9 mouse cellular contexts compared by ENCODE assay signal in genomic region chr15:90214913-90215312, GRCm38 (mm10). TPM values are rescaled to one million over a fixed set of nuclear protein-coding genes. Genes with fewer than 3 reads are reported as not detected.
DNase-seq lines count a peak whose midpoint lies in the region; ATAC-seq and TF ChIP-seq lines count a peak whose summit lies in the region.
"Had no signal": no experiment of that assay in that cellular context is flagged by ENCODE, and none has a peak within 500 bp of the region (broad histone marks: within the 10 kb centered on the region; RNA-seq: fewer than 3 reads in every experiment).

No protein-coding gene starts in this region.

- intact Hi-C loops in heart, adult 2 months (cut with DNase I): loop anchor here (5.0 kb wide), 1 partner anchor 593 kb away; no protein-coding TSS in a partner anchor

- no peak for TF ChIP-seq EP300 in heart, adult 2 months (IDR thresholded peaks at IDR 0.05; ENCODE audit: insufficient read depth, low read depth, low read length)

- TF ChIP-seq CTCF in heart, adult 2 months (IDR thresholded peaks at IDR 0.05): peak; percentile 94
- TF ChIP-seq CTCF in layer of hippocampus, adult 2 months (conservative IDR thresholded peaks at IDR 0.05): peak; percentile 99; the same call in 1 of the 2 replicates

- H3K36me3 ChIP-seq in heart, adult 2 months (ENCODE audit: control insufficient read depth, insufficient read depth, low read length): no peaks in the 10 kb centered on the region
- no peaks in the 10 kb centered on the region for H3K36me3 ChIP-seq in heart, embryonic 11.5 days (ENCODE audit: control insufficient read depth, insufficient read depth, low read length)
- H3K36me3 ChIP-seq: liver, embryonic 15.5 days had no signal

- no peaks in the 10 kb centered on the region for H3K9me3 ChIP-seq in heart, embryonic 11.5 days (replicated peaks; ENCODE audit: control insufficient read depth, low read length)
- H3K9me3 ChIP-seq: liver, embryonic 15.5 days had no signal

- no peak overlapping the region for H3K4me3 ChIP-seq in heart, adult 2 months
- no peak overlapping the region for H3K4me3 ChIP-seq in heart, embryonic 11.5 days (ENCODE audit: low read depth, low read length)
- no peak overlapping the region for H3K4me3 ChIP-seq in layer of hippocampus, adult 2 months
- H3K4me3 ChIP-seq: liver, embryonic 15.5 days had no signal

- DNase-seq in heart, adult 2 months: peak; percentile 15 to 48
- DNase-seq in MN1 (ENCODE audit: low spot score): peak; percentile 68
- peak; percentile 55 to 80 for DNase-seq in cerebellum, postnatal 25 days
- peak; percentile 57 for DNase-seq in gastrocnemius, postnatal 10 days
- peak; percentile 43 to 81 for DNase-seq in layer of hippocampus, adult 2 months (ENCODE audit: low spot score in 2 of 2)
- DNase-seq in lung, postnatal 14 days: peak; percentile 66
- DNase-seq in right cerebral cortex, postnatal 25 days: peak; percentile 51

- no peak overlapping the region for H3K9ac ChIP-seq in heart, adult 2 months (ENCODE audit: low read depth, low read length)
- no peak overlapping the region for H3K9ac ChIP-seq in heart, embryonic 11.5 days (ENCODE audit: low read depth, low read length)
- H3K9ac ChIP-seq: liver, embryonic 15.5 days had no signal

- H3K79me2 ChIP-seq in heart, adult 2 months (replicated peaks; ENCODE audit: control insufficient read depth, insufficient read depth, low read length): no peaks in the 10 kb centered on the region

- WGBS in heart, adult 2 months: 6% methylated on average over 6 of the region's 6 CpGs
- 14% methylated on average over 6 of the region's 6 CpGs for WGBS in heart, embryonic 11.5 days (ENCODE audit: insufficient replicate concordance)

- no peak overlapping the region for H3K4me2 ChIP-seq in heart, embryonic 11.5 days
- H3K4me2 ChIP-seq: liver, embryonic 15.5 days had no signal

- no peaks in the 10 kb centered on the region for H3K4me1 ChIP-seq in heart, adult 2 months (ENCODE audit: control insufficient read depth, insufficient read depth, low read length)
- no peaks in the 10 kb centered on the region for H3K4me1 ChIP-seq in heart, embryonic 11.5 days (ENCODE audit: control insufficient read depth, insufficient read depth, low read length)
- H3K4me1 ChIP-seq: liver, embryonic 15.5 days had no signal

- TF ChIP-seq POLR2A in heart, adult 2 months (IDR thresholded peaks at IDR 0.05; ENCODE audit: insufficient read depth, low read depth, low read length): no peak

- ATAC-seq in heart, embryonic 11.5 days (replicated peaks; ENCODE audit: insufficient number of reproducible peaks, low FRiP score, low TSS enrichment): no peak

- H3K27ac ChIP-seq in heart, adult 2 months: no peak overlapping the region
- H3K27ac ChIP-seq in heart, embryonic 11.5 days (ENCODE audit: low read depth, low read length): no peak overlapping the region
- no peak overlapping the region for H3K27ac ChIP-seq in layer of hippocampus, adult 2 months
- H3K27ac ChIP-seq: liver, embryonic 15.5 days had no signal

- H3K27me3 ChIP-seq in heart, adult 2 months (ENCODE audit: control insufficient read depth, insufficient read depth, low read length): no peaks in the 10 kb centered on the region
- H3K27me3 ChIP-seq in heart, embryonic 11.5 days (ENCODE audit: control insufficient read depth, insufficient read depth, low read length): no peaks in the 10 kb centered on the region
- H3K27me3 ChIP-seq: liver, embryonic 15.5 days had no signal

RNA-seq across cellular contexts. Expression of gene Alg10b, which starts 9.2 kb away (rescaled TPM):
- 10 to 100 TPM; 22.6 to 24.3 TPM for total RNA-seq in heart, adult 2 months (2021)
- polyA plus RNA-seq in heart, adult 2 months (2012; rRNA removed): 8.0 and 19.8 TPM in 2 replicates
- 22.2 and 25.2 TPM in 2 replicates for polyA plus RNA-seq in heart, embryonic 11.5 days (2014; fragmentation: Nextera tagmentation; extraction: Ambion mirVana)
- total RNA-seq in gastrocnemius, postnatal 10 days (2021): 10 to 100 TPM; 14.2 to 15.8 TPM
- total RNA-seq in layer of hippocampus, adult 2 months (2021): 10 to 100 TPM; 27.6 to 31.1 TPM
